Mouse (Mus musculus) liver, embryonic 11.5 days (tissue): ENCODE results near the gene Tarbp2. TPM values are rescaled to one million over a fixed set of nuclear protein-coding genes. Genes with fewer than 3 reads are reported as not detected.

Experiments used
- ATAC-seq: fragments of 200-750 bp; cut with Nextera tagmentation; replicated peaks from 2 replicates; pipeline ENCODE4 v1.8.0; 2017; ENCODE audit warnings: moderate number of reproducible peaks, mild to moderate bottlenecking, moderate TSS enrichment, moderate library complexity; ENCODE audit not compliant: low FRiP score
- DNase-seq: peaks from one replicate; pipeline ENCODE4 v3.0.0-alpha.2; 2017; ENCODE audit warnings: low spot score
- H3K27ac ChIP-seq: fragments of 300-500 bp; sonication (generic); 2 replicates; pipeline ENCODE4 v1.5.1; 2014; ENCODE audit warnings: mild to moderate bottlenecking, low read depth, low read length, control low read depth
- H3K27me3 ChIP-seq: fragments of 300-500 bp; sonication (generic); replicated peaks from 2 replicates; pipeline ENCODE4 v1.6.1; 2014; ENCODE audit warnings: low read length, mixed read lengths; ENCODE audit not compliant: control insufficient read depth, insufficient read depth
- H3K36me3 ChIP-seq: fragments of 300-500 bp; sonication (generic); 2 replicates; pipeline ENCODE4 v1.6.1; 2014; ENCODE audit warnings: mild to moderate bottlenecking, low read length, moderate library complexity, mixed read lengths; ENCODE audit not compliant: control insufficient read depth, insufficient read depth
- H3K4me1 ChIP-seq: fragments of 300-500 bp; sonication (generic); replicated peaks from 2 replicates; pipeline ENCODE4 v1.6.1; 2014; ENCODE audit warnings: low read length, mixed read lengths; ENCODE audit not compliant: control insufficient read depth, insufficient read depth
- H3K4me2 ChIP-seq: fragments of 300-500 bp; sonication (generic); 2 replicates; pipeline ENCODE4 v1.6.1; 2014; ENCODE audit warnings: mild to moderate bottlenecking, control low read depth, moderate library complexity
- H3K4me3 ChIP-seq: fragments of 300-500 bp; sonication (generic); 2 replicates; pipeline ENCODE4 v1.5.1; 2014; ENCODE audit warnings: low read depth, low read length, control low read depth
- H3K9ac ChIP-seq: fragments of 300-500 bp; sonication (generic); 2 replicates; pipeline ENCODE4 v1.6.1; 2014; ENCODE audit warnings: low read depth, low read length, control low read depth
- H3K9me3 ChIP-seq: fragments of 300-500 bp; sonication (generic); 2 replicates; pipeline ENCODE4 v1.6.1; 2016; ENCODE audit warnings: low read length, inconsistent platforms, mixed read lengths; ENCODE audit not compliant: control insufficient read depth
- WGBS: fragments of 180-500 bp; shearing (Covaris S2); extraction: QIAGEN DNeasy Blood & Tissue Kit; methylation state at CpG from one replicate; pipeline ENCODE4 v1.1.7; 2014; 5-methylcytosine and 5-hydroxymethylcytosine counted together
- polyA plus RNA-seq: library from polyadenylated mRNA; unstranded; fragments of >200 nt; fragmentation: Nextera tagmentation; extraction: Ambion mirVana; gene quantifications from 2 replicates; pipeline ENCODE4 v1.2.1, GENCODE M21; 2014

Tarbp2 gene
- polyA plus RNA-seq, 1 experiment from 2014 or later: 105 TPM

GRCm38 (mm10) chr15:102546246-102546645 is 28.3 kb downstream of the Tarbp2 start:
- H3K27ac ChIP-seq: no peak overlapping the region
- ATAC-seq (no peak), DNase-seq (no peak)
- H3K9ac ChIP-seq: no peak overlapping the region
- H3K4me1 ChIP-seq: no peaks in the 10 kb centered on the region
- no peak overlapping the region for H3K4me2 ChIP-seq
- peaks cover 16% of the 10 kb centered on the region; the same call in 1 of the 2 replicates for H3K36me3 ChIP-seq
- no peak overlapping the region for H3K4me3 ChIP-seq
- H3K27me3 ChIP-seq: no peaks in the 10 kb centered on the region
- whole genome bisulfite sequencing: 88% methylated on average over 3 of the region's 3 CpGs
- H3K9me3 ChIP-seq: no peaks in the 10 kb centered on the region

DNA sequence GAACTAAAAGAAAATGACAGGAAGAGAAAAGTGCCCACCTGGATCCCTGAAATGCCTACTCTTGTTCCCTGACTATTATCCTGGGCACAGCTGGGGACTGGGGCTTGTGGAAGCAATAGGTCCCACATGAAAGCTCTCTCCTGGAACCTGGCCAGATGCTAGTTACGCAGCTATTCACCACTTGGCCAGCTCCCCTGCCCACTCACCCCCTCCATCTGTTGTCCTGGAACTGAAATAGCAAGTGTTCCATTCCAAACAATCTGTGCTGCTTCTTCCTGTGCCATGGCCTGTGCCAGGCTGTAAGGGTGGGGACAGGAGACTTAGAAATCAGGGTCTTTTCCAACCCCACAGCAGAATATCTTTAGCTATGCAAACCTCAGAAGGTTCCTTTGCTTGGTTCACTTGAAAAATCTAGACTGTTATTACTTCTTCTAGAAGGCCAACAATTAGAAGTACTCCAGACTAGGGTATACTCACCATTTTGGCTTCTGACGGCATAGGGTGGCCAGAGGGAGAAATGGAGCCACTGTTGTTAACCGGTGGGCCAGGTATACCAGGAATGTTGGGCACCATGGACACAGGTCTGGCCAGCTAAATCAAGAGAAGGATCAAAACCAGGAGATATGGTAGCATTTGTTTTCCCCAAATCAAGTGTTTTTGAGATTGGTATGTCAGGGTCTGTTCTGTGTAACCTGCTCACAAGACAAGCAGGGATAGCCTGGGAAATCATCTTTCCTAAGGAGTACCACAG is 28.9 kb downstream of the Tarbp2 start:
- Histone ChIP-seq H3K27me3 (no peaks in the 10 kb centered on the region), H3K27ac (no peak overlapping the region), H3K36me3 (peaks cover 19% of the 10 kb centered on the region; the same call in 1 of the 2 replicates), H3K4me1 (no peaks in the 10 kb centered on the region), H3K9ac (no peak overlapping the region), H3K4me3 (no peak overlapping the region), H3K4me2 (no peak overlapping the region), H3K9me3 (no peaks in the 10 kb centered on the region)
- ATAC-seq (no peak), DNase-seq (no peak)
- 87% methylated on average over 3 of the region's 3 CpGs for WGBS

- peaks cover 20% of the 10 kb centered on the region for H3K36me3 ChIP-seq
- DNase-seq: no peak
- no peak overlapping the region for H3K9ac ChIP-seq
- H3K27ac ChIP-seq: no peak overlapping the region
- H3K4me3 ChIP-seq: no peak overlapping the region
- WGBS: 94% methylated on average over 3 of the region's 3 CpGs
- no peak overlapping the region for H3K4me2 ChIP-seq
- H3K9me3 ChIP-seq: no peaks in the 10 kb centered on the region
- H3K27me3 ChIP-seq: no peaks in the 10 kb centered on the region
- H3K4me1 ChIP-seq: no peaks in the 10 kb centered on the region
- no peak for ATAC-seq
These were observed 29.5 kb downstream of the Tarbp2 start for GRCm38 (mm10) chr15:102547478-102547877.

DNA sequence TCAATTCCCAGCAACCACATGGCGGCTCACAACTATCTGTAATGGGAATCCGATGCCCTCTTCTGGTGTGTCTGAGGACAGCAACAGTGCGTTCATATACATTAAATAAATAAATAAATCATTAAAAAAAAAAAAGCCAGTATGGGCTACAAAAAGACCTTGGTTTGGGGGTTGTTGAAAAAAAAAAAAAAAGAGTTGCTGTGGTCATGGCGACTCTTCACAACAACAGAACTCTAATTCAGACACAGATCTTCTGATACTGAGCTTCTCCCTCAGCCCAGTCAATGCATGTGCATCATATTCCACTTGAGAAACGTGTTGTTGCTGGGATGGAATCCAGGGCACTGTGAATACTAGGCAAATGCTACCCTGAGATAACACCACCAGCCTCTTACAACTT is 34.6 kb downstream of the Tarbp2 start:
- ATAC-seq: no peak
- DNase-seq: no peak
- Histone ChIP-seq H3K9me3 (no peaks in the 10 kb centered on the region), H3K4me3 (no peak overlapping the region), H3K27ac (no peak overlapping the region), H3K36me3 (peaks cover 22% of the 10 kb centered on the region), H3K4me2 (no peak overlapping the region), H3K27me3 (no peaks in the 10 kb centered on the region), H3K4me1 (no peaks in the 10 kb centered on the region), H3K9ac (no peak overlapping the region)
- 97% methylated on average over 5 of the region's 5 CpGs for WGBS

DNA sequence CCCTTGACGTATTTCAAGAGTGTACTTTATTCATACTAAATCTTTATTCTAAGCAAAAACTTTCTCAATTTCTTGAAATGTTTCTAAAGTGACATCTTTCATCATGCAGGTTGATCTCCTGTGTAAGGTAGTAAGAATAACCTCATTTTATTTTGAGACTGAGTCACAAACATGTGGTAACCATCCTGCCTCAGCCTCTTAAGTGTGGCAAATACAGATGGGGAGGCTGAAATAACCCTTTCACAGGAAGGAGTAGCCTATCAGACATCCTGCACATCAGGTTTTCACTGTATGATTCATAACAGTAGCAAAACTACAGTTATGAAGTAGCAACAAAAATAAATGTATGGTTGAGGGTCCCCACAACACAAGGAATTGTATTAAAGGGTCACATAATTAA is 37.6 kb downstream of the Tarbp2 start:
- Histone ChIP-seq H3K9me3 (no peaks in the 10 kb centered on the region), H3K36me3 (peaks cover 24% of the 10 kb centered on the region)
- WGBS: 89% methylated on average over 1 of the region's 1 CpGs

DNA sequence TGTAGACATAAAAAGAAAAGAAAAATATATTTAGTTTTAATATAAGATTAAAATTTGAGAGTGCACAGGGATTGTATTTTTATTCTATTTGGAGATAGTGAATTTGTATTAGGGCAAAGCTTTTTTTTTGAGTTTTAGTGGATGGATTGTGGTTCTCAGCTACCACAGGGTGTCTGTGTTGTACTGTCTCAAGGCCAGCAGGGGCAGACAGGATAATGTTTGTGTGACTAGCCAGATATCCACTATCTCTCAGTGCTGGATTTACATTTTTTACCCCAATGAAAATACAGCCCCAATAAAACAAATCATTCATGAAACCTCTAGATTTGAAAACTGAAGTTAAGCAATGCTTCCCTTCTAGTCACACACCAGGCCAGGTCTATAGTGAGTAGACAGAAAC is 39.6 kb downstream of the Tarbp2 start:
- Histone ChIP-seq H3K4me2 (no peak overlapping the region), H3K9ac (no peak overlapping the region), H3K4me1 (no peaks in the 10 kb centered on the region), H3K4me3 (no peak overlapping the region), H3K9me3 (no peaks in the 10 kb centered on the region), H3K36me3 (peaks cover 16% of the 10 kb centered on the region), H3K27me3 (no peaks in the 10 kb centered on the region), H3K27ac (no peak overlapping the region)
- no peak for DNase-seq
- ATAC-seq: no peak

More for the DNA sequence above, 37.6 kb downstream of the Tarbp2 start:
- no peak overlapping the region for H3K4me3 ChIP-seq
- H3K4me2 ChIP-seq: no peak overlapping the region
- H3K9ac ChIP-seq: no peak overlapping the region
- H3K27me3 ChIP-seq: no peaks in the 10 kb centered on the region
- H3K27ac ChIP-seq: no peak overlapping the region
- DNase-seq (no peak), ATAC-seq (no peak)
- H3K4me1 ChIP-seq: no peaks in the 10 kb centered on the region

- no peak overlapping the region for H3K4me3 ChIP-seq
- H3K4me2 ChIP-seq: no peak overlapping the region
- no peaks in the 10 kb centered on the region for H3K9me3 ChIP-seq
- WGBS: 100% methylated on average over 1 of the region's 1 CpGs
- H3K27ac ChIP-seq: no peak overlapping the region
- no peak overlapping the region for H3K9ac ChIP-seq
- no peaks in the 10 kb centered on the region for H3K4me1 ChIP-seq
- DNase-seq (no peak), ATAC-seq (no peak)
- no peaks in the 10 kb centered on the region for H3K27me3 ChIP-seq
- 0 out of 2 replicates have a peak, but pooled peaks cover 2% of the 10 kb centered on the region for H3K36me3 ChIP-seq
These were observed 44.5 kb downstream of the Tarbp2 start for GRCm38 (mm10) chr15:102562491-102562890.

GRCm38 (mm10) chr15:102563061-102563460 is 45.1 kb downstream of the Tarbp2 start:
- WGBS: 97% methylated on average over 3 of the region's 3 CpGs
- Histone ChIP-seq H3K27ac (no peak overlapping the region), H3K4me3 (no peak overlapping the region), H3K4me2 (no peak overlapping the region), H3K27me3 (no peaks in the 10 kb centered on the region), H3K36me3 (0 out of 2 replicates have a peak, but pooled peaks cover 2% of the 10 kb centered on the region), H3K9me3 (no peaks in the 10 kb centered on the region), H3K4me1 (no peaks in the 10 kb centered on the region), H3K9ac (no peak overlapping the region)
- no peak for ATAC-seq
- no peak for DNase-seq

- Histone ChIP-seq H3K4me1 (no peaks in the 10 kb centered on the region), H3K4me3 (no peak overlapping the region), H3K4me2 (no peak overlapping the region), H3K36me3 (0 out of 2 replicates have a peak, but pooled peaks cover 2% of the 10 kb centered on the region), H3K27me3 (no peaks in the 10 kb centered on the region), H3K9ac (no peak overlapping the region), H3K27ac (no peak overlapping the region), H3K9me3 (no peaks in the 10 kb centered on the region)
- 85% methylated on average over 5 of the region's 5 CpGs for WGBS
- ATAC-seq: no peak
- DNase-seq: no peak
These were observed 45.7 kb downstream of the Tarbp2 start for GRCm38 (mm10) chr15:102563681-102564080.
